Mouse (Mus musculus) liver, adult 2 months (tissue): ENCODE measurements around the gene Spice1. TPM values are rescaled to one million over a fixed set of nuclear protein-coding genes. Genes with fewer than 3 reads are reported as not detected.

Source experiments
- DNase-seq: peaks from one replicate; pipeline ENCODE4 v3.0.0-alpha.2; 2011; ENCODE audit warnings: low read depth, low spot score; ENCODE audit errors: extremely low read depth
- H3K27ac ChIP-seq: fragments of 200-500 bp; replicated peaks from 2 replicates; pipeline ENCODE4 v1.5.1; 2012; ENCODE audit warnings: low read depth, mild to moderate bottlenecking, control low read depth, inconsistent platforms, low read length; ENCODE audit not compliant: insufficient read depth
- H3K27me3 ChIP-seq: fragments of 200-500 bp; 2 replicates; pipeline ENCODE4 v1.6.1; 2012; ENCODE audit warnings: mild to moderate bottlenecking, moderate library complexity, low read length, inconsistent platforms; ENCODE audit not compliant: control insufficient read depth, insufficient read depth
- H3K36me3 ChIP-seq: fragments of 200-500 bp; 2 replicates; pipeline ENCODE4 v1.6.1; 2012; ENCODE audit warnings: low read length, inconsistent platforms; ENCODE audit not compliant: control insufficient read depth, insufficient read depth
- H3K4me1 ChIP-seq: fragments of 200-500 bp; 2 replicates; pipeline ENCODE4 v1.6.1; 2011; ENCODE audit warnings: low read length; ENCODE audit not compliant: control insufficient read depth, insufficient read depth
- H3K4me3 ChIP-seq: fragments of 200-500 bp; 2 replicates; pipeline ENCODE4 v1.5.1; 2011; ENCODE audit warnings: low read depth, mild to moderate bottlenecking, control low read depth, low read length, moderate library complexity; ENCODE audit not compliant: insufficient read depth
- H3K79me2 ChIP-seq: fragments of 200-500 bp; 2 replicates; pipeline ENCODE4 v1.6.1; 2012; ENCODE audit warnings: inconsistent platforms, mild to moderate bottlenecking, low read length, moderate library complexity; ENCODE audit not compliant: control insufficient read depth, insufficient read depth
- H3K9ac ChIP-seq: fragments of 200-500 bp; 2 replicates; pipeline ENCODE4 v1.6.1; 2012; ENCODE audit warnings: low read depth, mild to moderate bottlenecking, control low read depth, inconsistent platforms, low read length
- CTCF ChIP-seq: fragments of 200-500 bp; IDR thresholded peaks from 2 replicates; pipeline ENCODE4 v1.5.1; 2011; ENCODE audit warnings: low read depth, low read length, control low read depth
- POLR2A ChIP-seq: fragments of 200-500 bp; IDR thresholded peaks from 2 replicates; pipeline ENCODE4 v1.6.1; 2011; ENCODE audit warnings: low read length, control low read depth; ENCODE audit not compliant: insufficient read depth; ENCODE audit errors: extremely low read depth
- WGBS: fragments of 180-500 bp; shearing (Covaris S2); methylation state at CpG from one replicate; pipeline ENCODE4 v1.1.7; 2018; 5-methylcytosine and 5-hydroxymethylcytosine counted together
- polyA plus RNA-seq: library from polyadenylated mRNA; depleted of rRNA; stranded (reverse); fragments of >200 nt; gene quantifications from 2 replicates; pipeline ENCODE4 v1.2.3, GENCODE M21; 2012
- total RNA-seq: library from RNA; depleted of rRNA; stranded (reverse); fragments of >200 nt; gene quantifications from 2 replicates; pipeline ENCODE4 v1.2.3, GENCODE M21; 2014

The Spice1 gene
- total and polyA plus RNA-seq, 2 experiments, result 1.7 to 2.3 TPM

DNA sequence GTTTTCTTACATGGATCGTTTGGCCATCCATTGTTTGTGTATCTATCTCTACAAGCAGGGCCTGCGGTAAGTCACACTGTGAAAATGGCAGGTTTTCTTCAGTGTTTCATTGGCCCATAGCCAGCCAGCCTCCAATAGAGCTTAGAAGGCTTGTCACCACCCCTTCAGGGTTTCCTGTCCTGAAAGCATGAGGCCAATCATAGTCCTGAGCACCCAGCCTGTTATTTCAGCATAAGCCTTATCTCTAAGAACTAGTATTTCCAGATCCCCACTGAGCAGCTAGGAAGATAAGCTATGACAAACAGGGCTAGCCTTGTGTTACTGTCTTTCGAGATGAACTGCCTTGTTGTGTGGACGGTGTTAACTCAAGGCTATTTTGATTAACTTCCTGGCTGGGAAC, 33.5 kb upstream of the Spice1 start:
- TF ChIP-seq CTCF, result no peak
- TF ChIP-seq POLR2A, result no peak
- Histone ChIP-seq H3K4me1 (no peaks in the 10 kb centered on the region), H3K4me3 (no peak overlapping the region), H3K79me2 (no peaks in the 10 kb centered on the region), H3K27ac (no peak overlapping the region), H3K36me3 (no peaks in the 10 kb centered on the region), H3K27me3 (no peaks in the 10 kb centered on the region), H3K9ac (no peak overlapping the region)
- 70% methylated on average over 4 of the region's 4 CpGs for WGBS
- no peak for DNase-seq

DNA sequence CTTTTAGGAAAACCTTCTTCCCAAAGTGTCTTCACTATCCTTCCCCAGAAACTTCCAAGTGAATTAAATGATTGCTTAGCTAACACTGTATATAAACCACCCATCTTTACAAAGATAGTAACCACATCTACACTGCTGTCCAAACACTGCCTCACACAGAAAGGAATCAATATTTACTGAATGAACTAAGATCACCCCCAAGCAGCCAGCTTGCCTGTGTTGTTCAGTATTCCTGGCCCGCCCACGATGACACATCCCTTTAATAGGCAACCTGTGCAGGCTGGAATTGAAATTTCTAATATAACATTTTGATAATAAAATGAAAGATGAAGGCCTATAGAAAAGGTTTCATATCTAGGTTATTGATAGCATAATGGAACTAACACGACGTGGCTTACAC, 30.6 kb upstream of the Spice1 start:
- TF ChIP-seq POLR2A, result no peak
- no peak for TF ChIP-seq CTCF
- DNase-seq, result no peak
- no peak overlapping the region for H3K9ac ChIP-seq
- no peaks in the 10 kb centered on the region for H3K27me3 ChIP-seq
- no peaks in the 10 kb centered on the region for H3K4me1 ChIP-seq
- WGBS, result 64% methylated on average over 4 of the region's 4 CpGs
- H3K79me2 ChIP-seq, result no peaks in the 10 kb centered on the region
- no peaks in the 10 kb centered on the region for H3K36me3 ChIP-seq
- H3K27ac ChIP-seq, result no peak overlapping the region
- no peak overlapping the region for H3K4me3 ChIP-seq

DNA sequence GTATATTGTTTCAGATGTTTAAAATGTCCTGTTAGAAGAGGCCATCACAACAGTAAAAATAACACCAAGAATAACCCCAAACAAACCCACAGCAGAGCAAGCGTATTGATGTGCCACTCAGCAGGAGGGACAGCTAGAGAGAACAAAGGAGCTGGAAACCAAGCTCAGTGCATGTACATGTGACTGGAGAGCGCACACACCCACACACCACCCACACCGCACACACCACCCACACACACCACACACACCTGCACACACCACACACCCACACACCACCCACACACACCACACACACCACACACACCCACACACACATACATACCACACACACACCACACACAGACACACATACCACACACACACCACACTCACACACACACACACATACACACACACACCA, 26.7 kb upstream of the Spice1 start:
- DNase-seq, result no peak
- Histone ChIP-seq H3K9ac (no peak overlapping the region), H3K79me2 (no peaks in the 10 kb centered on the region), H3K4me1 (no peaks in the 10 kb centered on the region), H3K36me3 (no peaks in the 10 kb centered on the region), H3K4me3 (no peak overlapping the region), H3K27ac (no peak overlapping the region), H3K27me3 (no peaks in the 10 kb centered on the region)
- WGBS, result 91% methylated on average over 3 of the region's 3 CpGs
- TF ChIP-seq CTCF, result no peak
- no peak for TF ChIP-seq POLR2A

DNA sequence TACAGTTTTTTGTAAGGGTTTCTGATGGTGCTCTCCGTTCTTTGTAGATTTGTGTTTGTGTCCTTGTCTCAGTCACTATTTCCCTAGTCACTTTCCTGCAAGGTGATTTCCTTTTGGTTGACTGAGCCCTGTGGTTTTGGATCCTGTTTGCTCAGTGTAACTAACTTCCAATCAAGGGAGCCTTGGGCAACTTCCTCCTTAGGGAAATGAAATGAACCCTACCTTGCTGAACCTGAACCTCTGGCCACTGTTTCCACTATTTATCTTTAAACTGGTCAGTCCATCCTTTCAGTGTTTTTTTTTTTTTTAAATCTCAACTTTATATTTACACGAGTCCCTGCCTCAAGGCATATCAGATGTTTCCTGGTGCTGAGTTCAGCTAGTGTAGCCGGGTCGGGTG, 18.3 kb upstream of the Spice1 start:
- TF ChIP-seq POLR2A, result no peak
- no peak for TF ChIP-seq CTCF
- WGBS, result 57% methylated on average over 4 of the region's 4 CpGs
- no peaks in the 10 kb centered on the region for H3K79me2 ChIP-seq
- no peak overlapping the region for H3K27ac ChIP-seq
- H3K9ac ChIP-seq, result no peak overlapping the region
- H3K27me3 ChIP-seq, result peaks cover 9% of the 10 kb centered on the region
- H3K4me1 ChIP-seq, result peaks cover 6% of the 10 kb centered on the region; the same call in 1 of the 2 replicates
- H3K4me3 ChIP-seq, result no peak overlapping the region
- no peak for DNase-seq
- H3K36me3 ChIP-seq, result no peaks in the 10 kb centered on the region

DNA sequence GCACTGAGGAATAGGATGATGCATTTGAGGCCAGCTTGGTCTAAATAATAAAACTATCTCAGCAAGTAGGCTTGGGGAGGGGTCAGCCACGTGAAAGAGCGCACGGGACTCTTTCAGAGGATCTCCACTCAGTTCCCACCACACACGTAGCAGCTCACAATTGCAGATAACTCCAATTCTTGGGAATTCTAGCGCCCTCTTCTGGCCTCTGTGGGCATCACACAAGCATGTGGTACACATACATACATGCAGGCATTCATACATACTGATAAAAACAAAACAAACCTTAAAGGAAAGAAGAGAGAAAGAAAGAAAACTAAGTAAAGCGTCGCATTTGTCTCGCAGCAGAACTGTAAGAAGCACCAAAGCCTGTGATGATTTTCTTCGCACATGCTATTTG, 16.3 kb upstream of the Spice1 start:
- Histone ChIP-seq H3K27ac (no peak overlapping the region), H3K9ac (no peak overlapping the region), H3K27me3 (peaks cover 9% of the 10 kb centered on the region), H3K4me3 (no peak overlapping the region), H3K79me2 (no peaks in the 10 kb centered on the region), H3K4me1 (peaks cover 6% of the 10 kb centered on the region; the same call in 1 of the 2 replicates), H3K36me3 (no peaks in the 10 kb centered on the region)
- DNase-seq, result no peak
- TF ChIP-seq POLR2A, result no peak
- TF ChIP-seq CTCF, result no peak
- 87% methylated on average over 9 of the region's 9 CpGs for WGBS

DNA sequence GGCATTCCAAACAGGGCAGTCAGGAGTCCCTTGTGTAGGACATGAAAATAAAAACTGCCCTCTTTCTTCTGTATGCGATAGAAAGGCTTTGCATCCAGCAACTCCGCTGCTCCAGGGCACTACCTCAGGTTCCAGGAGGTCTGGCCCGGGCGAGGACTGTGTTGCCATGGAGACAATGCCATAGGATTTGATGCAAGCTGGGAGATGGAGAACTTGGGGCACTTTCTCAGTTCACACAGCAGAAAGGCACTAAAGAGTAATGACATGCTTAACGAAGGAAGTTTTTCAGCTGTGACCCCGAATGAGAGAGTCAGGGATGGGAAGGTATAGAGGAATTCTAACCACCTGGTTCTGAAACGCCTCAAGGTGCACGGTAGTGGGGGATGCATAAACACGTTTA, 15.8 kb upstream of the Spice1 start:
- Histone ChIP-seq H3K27ac (no peak overlapping the region), H3K79me2 (no peaks in the 10 kb centered on the region), H3K9ac (no peak overlapping the region), H3K4me3 (no peak overlapping the region), H3K27me3 (peaks cover 9% of the 10 kb centered on the region), H3K36me3 (no peaks in the 10 kb centered on the region), H3K4me1 (peaks cover 6% of the 10 kb centered on the region; the same call in 1 of the 2 replicates)
- 70% methylated on average over 9 of the region's 9 CpGs for WGBS
- no peak for DNase-seq
- TF ChIP-seq CTCF (no peak), POLR2A (no peak)
